Mouse (Mus musculus): Measurements from ENCODE around the gene Cyp26b1.
"Not testable (repeated sequence)": the region's sequence is repeated elsewhere in the genome, so short reads cannot be mapped to it uniquely, and the experiment has no call there.

Gene Cyp26b1

DNA sequence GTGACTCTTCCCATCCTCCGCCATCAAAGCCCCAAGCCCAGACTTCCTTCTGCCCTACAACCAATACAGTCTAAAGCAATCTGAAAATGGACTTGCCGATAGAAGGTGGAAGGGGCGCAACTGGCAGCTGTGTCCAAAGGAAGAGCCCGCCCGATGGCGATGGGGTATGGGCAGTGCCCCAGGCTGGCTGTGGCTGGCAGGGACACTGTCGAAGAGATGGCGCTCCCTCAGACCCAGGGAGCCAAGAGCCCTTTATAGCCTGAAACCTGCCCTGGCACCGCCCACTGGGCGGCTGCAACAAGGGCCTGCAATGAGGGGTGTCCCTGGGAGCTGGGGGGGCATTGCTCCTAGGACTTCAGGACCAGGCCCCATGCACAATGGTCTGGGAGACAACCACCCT, at the start of gene Cyp26b1:
Gene Cyp26b1, minus strand, starts transcription at position 216 of the 400 bp plus-strand sequence.
- no peak for DNase-seq

DNA sequence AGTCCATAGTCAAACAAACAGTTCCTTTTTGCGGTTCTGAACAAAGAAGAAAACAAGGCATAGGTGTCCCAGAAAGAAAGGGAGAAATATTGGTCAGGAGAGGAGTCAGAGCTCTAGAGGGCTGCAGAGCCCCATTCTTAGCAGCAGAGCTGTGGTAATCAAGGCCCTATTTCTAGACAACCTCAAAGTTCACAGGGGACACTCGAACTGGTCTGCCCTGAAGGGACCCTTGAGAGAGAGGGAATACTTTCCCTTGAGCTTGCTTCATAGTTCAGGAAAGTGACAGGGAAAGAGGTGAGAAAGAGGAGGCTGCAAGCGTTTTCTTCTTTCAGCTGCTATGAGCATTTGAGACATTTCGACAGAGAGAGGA, 47.3 kb upstream of the Cyp26b1 start:
- DNase-seq: no peak

DNA sequence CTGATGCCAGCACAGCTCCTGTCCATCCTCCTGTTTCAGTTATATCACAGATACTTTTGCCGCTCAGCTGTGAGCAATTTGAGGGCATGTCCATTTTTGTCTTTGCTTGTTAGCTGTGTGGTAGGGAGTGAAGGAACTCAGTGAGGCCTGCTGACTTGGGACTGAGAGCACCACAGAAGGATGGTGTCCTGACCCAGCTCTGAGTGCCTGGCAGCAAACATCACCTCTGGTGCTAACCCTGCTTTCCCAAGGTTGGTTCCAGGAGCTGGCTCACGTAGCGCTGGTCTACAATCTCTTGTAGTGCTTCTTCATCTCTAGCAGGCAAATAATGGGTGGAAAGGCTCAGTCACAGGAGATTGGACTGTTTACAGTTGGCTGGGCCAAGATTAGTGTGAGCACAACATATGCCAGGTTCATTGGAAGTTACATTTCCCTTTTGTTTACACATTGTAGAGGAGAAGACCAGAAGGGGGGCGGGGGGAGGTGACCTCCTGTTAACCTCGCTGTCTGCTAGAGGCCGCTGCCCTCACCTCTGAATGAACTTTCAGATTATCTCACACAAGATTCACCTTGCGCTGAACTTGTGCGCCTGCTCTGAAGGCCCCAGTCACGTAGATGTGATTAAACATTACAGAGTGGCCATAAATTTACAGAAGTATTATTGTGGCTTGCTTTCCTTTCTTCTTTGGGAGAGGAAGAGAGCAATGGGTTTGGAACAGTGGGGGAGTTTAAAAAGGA, 46.8 kb upstream of the Cyp26b1 start:
- DNase-seq: no peak

DNA sequence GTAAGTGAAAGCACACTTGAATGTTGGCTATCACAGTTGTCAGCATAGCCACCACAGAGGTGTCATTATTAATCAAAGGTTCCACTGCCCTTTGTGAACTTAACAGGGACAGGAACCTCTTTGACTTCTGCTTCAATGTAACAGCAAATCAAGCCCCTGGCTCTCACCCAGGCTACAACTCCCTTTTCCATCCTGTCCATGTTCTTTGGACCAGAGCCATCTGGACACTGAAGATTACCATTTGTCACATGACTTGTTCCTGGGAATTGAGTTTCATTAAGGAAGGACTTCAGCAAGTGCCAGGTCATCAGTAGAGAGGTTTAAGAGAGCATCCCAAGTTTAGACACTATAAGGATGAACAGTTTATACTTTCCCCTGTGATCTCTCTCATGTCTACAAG, 44.5 kb upstream of the Cyp26b1 start:
- no peak for DNase-seq

DNA sequence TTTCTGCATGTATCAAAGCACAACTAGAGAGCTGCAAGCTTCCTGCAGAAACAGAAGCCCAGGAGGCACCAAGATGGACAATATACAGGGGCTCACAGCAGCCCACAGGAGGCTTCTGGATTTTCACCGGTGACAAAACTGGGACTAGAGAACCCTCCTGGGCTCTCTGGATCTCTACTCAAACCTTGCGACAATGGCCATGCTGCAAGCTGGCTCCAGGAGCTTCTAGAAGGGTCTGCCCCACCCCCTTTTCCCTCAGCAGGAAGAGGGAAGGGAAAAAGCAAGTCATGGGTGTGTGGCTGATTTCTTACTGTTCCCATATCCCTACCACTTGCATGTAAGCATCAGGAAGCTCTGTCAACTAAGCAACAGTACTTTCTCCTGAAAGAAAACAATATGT, 37.9 kb upstream of the Cyp26b1 start:
- DNase-seq: no peak

DNA sequence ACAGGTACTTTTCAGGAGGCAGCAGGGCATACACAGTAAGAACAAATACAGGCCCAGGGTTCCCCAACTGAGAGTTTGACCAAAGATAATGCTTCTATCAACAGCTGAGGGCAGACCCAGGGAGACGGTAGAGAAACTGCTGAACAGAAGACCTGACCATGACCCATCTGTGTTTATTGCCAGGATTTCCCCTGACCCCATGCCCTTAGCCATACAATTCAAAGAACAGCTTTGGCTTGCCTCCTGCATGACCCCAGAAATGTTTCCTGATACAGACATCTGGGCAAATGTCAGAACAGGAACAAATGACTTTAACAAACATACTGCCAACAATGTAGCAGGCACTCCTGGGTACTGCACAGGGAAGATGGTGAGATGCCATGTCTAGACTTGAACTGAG, 36.6 kb upstream of the Cyp26b1 start:
- no peak for DNase-seq

DNA sequence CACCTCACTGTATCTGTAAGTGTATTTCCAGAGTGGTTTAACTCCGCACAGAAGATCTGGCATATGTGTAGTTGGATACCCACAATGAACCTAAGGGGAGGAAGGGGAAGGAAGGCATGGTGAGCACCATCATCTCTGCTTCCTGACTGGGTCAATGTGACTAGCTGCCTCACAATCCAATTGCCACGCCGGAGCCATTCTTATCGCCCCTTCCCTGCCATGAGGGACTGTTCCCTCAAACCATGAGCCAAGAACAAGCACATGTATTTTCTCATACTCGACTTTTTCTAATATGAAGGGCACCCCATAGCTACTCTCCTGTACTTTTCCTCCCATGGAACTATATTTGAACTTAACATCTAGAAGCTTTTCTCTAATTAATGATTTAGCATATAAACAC, 35.1 kb upstream of the Cyp26b1 start:
- no peak for DNase-seq

DNA sequence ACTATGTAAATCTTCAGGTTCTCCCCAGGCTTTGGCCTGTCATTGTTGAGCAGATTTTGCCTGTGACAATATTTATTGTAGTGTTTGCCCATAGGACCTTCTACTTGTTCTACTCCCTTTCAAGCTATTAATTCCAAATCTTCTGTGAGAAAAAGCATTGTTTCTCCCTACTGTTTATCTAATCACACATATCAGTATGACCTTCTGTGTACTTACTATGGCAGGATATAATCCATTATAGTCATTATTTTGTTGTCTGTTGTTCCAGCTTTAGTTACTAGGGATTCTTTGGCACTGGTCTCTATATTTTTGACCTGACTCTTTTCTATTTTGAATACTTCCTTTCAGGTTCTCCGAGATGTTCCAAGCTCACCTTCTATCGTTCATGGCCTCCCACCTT, 32.7 kb upstream of the Cyp26b1 start:
- no peak for DNase-seq

DNA sequence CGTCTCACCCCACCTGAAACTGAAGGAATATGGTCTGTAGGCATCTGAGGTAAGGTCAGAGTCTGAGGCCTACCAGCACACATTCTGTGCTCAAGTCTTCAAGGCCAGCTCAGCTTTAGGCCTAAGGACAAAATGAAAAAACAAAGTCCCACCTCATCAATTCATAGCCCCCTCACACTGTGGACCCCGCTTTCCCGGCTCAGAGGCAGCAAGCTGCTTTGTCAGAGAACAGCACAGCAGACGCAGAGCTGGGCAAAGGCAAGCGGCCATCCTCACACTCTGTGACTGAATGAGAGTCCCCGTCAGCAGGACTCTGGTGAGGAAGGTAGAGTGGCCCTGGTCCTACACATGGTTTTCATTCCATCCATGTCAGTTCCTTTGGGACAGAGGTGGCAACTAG, 25.5 kb upstream of the Cyp26b1 start:
- DNase-seq: no peak

DNA sequence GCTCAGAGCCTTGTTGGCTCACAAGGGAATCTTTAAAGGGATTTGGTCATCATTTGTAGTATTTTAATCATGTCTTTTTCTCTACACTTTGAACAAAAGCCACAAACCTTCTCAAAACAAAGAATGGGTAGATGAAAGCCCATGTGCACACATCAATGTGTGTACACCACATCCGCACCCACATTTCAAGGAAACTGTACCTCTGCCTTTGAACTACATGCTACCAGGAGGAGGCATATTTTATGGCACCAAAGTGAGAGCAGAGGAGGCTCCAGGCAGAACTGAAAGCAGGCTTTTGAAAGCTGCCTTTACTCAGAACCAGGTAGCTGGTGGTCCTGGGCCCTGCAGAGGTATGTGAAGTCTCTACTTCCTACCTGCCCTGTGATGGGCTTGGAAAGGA, 23.3 kb upstream of the Cyp26b1 start:
- no peak for DNase-seq

DNA sequence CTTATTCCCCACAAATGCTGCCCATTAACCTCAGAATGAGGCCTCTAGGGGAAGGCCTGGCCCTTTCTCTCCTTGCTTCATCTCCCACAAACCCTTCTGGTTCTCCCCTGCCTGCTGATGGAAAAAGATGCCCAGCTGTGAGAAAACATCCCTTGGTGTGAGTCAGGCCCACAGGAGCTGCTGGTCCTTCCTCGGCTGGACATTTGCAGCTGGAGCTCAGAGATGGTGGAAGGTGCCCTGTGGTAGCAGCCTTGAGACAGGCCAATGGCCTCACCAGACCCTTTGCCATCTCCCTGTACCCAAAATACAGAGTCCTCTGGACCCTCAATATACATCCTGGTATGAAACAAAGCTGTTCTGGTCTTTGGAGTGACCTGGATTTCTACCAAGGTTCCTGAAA, 22.9 kb upstream of the Cyp26b1 start:
- no peak for DNase-seq

DNA sequence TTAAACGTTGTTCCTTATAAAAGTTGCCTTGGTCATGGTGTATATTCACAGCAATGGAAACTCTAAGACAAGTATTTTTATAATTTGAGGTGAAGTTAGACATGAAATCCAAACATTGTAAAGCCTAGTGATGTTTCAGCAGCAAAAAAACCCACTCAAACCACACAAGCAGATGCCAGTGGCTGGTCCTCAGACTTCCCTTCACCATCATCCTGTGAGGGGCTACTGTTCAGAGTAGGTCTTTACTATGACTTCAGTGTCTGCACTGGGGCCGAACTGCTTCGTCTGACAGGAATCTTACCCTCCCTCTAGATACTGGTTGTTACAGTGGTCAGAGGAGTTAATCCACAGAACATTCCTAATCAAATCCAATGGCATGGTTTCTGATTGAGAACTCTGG, 19.9 kb upstream of the Cyp26b1 start:
- no peak for DNase-seq

DNA sequence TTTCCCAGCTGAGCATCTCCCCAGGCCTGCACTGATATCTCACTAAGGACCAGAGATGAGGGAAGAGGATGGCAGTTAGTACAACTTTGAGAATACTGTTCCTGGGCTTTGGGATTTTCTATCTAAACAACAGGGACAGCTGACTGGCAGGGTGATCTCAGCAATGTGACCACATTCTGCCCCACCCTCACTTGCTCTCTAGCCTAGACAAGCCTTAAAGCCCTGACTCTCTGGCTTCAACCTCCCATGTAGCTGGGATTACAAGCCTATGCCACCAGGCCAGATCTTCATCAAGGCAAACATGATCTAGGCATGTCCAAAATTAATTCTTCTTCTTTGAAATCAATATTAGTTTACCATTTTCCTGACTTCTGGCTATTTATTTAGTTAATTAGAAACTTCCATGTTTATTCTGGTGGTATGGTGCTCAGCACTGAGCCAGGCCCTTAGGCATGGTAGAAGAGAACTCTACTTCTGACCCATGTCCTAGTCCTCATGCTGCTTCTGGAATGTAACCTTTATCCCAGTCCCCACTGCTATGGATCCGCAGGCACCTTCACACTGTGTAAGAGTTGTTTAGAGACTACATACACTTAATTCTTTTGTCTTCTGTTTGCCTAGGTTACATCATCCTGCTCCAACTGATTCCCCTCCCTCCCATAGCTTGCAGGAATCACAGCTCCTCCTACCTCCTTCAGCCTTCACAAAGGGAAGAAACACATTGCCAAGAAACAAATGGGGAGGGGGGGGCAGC, 7.6 kb upstream of the Cyp26b1 start:
- no peak for DNase-seq

DNA sequence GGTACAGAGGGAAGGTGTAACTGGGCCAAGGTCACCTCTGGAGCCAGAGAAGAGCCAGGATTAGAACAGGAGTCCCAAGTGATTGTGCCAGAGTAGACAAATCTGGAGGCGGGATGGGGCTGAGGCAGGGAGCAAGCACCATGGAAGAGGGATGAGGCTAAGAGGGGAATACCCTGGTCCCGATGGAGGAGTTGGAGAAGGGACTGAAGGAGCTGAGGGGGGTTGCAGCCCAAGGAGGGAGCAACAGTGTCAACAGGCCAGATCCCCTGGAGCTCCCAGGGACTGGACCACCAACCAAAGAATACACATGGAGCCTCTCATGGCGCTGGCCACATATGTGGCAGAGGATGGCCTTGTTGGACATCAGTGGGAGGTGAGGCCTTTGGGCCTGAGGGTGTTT, 5.6 kb upstream of the Cyp26b1 start:
- DNase-seq: not testable (repeated sequence)

DNA sequence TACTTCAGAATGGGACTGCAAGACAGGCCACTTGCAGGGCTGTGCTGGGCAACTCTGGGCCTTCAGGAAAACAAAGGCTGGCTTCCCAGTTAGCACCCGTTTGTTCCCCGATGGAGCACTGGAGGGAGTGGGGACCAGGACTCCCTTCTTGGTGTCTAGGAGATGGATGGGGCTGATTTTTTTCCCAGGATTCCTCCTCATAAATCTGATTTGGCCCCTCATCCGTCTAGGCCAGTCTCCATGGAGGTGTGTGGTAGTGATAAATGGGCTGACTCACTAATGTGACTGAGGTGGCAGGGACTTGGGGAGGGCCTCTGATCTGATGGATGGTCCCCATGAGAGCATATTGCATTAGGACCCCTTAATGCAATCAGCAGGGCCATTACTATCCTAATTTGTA, 5.0 kb upstream of the Cyp26b1 start:
- DNase-seq: no peak

DNA sequence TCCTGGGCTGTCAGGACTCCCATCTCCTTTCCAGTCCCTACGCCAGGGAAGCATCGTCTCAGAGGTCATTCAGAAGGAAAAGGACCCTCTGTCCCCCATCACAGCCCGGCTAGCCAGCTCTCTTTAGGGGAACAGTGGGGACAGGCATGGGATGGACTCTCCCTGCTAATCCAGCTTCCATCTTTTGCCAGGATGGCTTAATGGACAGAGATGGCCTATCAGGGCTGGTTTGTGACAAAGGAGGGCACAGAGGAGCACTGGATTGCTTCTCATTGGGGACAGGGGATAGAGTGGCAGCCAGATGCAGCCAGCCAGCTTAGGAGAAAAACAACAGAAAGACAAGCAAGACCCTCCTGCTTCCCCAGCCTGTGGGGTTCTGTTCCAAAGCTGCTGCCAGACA, 918 bp upstream of the Cyp26b1 start:
- DNase-seq: no peak

DNA sequence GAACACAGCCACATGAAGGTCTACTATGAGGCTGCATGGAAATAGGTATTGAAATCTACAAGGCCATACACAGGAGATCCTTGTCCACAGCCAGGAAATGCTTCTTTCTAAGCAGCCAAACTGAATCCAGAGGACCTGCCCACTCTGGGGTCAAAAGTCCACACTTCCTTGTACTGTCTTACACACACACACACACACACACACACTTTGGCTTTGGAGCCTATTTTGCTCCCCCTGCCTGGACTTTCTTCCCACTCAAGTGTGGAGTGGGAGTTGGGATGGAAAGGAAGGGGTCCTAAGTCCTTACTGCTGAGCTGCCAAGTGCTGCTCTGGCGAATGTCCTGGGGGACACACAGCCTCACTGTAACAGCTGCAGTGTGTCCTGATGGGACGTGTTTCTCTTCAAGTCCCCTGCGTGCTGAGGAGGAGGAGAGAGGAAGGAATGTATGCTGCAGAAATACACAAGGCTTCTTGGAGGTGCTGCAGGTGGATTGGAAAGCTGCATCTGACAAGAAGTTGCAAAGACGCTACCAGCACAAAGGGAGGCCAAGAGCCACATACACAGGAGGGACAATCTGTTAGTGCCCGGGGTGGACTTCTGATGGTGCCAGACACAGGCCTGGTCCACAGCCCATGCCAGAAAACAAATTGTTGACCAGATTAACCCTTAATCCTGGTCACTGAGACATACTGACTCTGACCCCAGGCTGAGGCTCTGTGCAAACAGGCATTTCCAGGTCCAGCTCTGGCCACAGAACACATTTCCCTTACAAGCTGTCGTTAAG, 2.6 kb downstream of the Cyp26b1 start:
- DNase-seq: no peak

DNA sequence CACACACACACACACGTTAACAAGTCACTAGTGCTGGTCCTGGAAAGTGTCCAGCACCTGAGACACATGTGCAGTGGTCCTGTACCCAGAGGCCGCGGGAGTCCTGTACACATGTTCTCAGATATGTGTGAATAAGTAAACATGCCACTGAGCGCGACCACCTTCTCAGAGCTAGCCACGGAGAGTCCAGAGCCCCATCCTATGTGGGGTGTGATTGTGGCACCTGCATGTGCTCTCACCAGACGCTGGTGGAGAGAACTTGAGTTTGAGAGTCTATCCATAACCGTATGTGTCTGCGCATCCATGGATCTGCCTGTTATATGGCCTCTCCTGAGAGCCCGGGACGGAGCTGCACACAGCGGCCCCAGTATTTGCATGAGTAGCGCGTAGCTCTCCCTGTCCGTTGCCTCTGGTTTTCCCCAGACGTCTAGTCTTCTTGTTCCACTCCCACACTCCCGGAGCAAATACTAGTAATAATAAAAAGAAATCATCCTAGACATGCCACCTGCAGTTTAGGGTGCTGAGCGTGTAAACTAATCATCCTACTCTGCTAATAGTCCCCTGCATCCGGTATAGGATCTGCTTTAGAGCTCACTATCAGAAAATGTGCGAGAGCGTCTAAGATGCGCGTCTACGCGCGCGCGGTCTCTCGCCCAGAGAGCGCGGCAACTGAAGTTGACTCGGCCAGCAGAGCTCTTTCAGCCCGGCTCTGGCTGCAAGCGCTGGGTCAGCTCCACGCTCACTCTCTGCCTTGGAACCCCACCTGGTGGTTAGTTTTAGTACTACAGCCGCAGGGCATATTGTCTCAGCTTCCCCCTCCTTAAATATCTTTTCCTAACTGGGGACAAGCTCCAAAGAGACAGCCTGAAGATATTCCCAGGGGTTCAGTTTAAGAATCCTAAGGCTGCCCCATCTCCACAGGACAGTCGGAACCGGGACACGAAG, 3.7 kb downstream of the Cyp26b1 start:
- peak; percentile 82 for DNase-seq

DNA sequence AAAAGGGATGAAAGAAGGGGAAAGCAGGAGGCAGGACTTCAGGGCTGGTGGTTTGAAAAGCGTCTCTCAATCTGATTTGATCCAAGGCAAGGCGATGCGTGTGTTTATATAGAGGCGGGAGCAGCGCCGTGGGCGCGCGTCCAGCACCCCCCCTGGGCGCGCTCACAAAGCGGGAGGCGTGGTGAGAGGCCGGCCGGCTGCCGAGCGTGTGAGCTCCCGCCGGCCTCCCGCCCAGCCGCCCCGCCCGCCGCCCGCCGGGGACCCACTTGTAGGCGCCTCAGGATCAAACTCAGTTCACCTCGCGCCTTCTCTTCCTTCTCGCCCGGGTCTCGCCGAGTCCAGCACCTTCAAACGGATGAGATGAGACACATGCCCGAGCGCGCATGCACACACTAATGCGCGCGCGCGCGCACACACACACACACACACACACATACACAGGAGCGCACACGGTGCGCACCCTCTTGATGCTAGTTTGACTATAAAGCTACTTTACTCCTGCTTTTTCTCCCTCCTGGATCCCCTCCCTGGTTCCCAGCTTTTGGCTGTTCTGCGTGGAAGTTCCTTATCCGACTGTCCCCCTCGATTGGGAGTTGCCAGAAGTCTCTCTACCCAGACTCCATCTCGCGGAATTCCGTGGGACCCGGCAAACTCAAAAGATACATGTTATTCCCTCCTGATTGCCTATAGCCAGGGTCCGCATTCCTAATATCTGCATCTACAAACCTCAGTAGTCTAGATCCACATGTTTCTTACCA, 4.6 kb downstream of the Cyp26b1 start:
- peak; percentile 26 for DNase-seq

DNA sequence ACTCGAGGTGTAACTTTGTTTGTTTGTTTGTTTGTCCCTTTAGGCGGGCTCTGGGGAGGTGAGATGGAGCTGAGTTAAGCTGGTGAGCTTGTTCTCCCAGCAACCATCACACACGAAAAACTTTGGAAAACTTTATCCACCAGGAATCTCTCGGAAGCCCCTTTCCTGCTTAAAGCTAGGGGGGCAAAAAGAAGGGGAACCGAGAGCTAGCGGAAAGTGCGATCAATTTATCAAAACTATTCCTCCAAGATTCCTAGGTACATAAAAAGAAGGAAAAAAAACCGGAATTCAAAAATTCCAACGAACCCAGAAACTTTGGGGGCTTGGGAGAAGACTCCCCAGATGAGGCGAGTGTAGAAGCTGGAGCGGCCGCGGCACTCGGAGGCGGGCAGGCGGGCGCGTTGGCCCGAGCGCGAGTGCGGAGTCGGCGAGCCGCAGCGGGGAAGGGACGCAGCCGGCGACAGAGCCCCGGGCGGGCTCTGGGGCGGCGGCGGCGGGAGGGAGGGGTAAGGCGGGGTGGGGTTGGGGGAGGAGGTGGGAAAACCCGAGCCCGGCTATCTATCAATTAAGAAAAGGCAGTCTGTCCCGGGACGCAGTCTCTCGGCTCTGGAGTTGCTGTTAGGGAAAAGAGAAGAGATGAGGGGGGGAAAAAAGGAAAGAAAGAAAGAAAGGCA, 5.3 kb downstream of the Cyp26b1 start:
- DNase-seq: no peak

DNA sequence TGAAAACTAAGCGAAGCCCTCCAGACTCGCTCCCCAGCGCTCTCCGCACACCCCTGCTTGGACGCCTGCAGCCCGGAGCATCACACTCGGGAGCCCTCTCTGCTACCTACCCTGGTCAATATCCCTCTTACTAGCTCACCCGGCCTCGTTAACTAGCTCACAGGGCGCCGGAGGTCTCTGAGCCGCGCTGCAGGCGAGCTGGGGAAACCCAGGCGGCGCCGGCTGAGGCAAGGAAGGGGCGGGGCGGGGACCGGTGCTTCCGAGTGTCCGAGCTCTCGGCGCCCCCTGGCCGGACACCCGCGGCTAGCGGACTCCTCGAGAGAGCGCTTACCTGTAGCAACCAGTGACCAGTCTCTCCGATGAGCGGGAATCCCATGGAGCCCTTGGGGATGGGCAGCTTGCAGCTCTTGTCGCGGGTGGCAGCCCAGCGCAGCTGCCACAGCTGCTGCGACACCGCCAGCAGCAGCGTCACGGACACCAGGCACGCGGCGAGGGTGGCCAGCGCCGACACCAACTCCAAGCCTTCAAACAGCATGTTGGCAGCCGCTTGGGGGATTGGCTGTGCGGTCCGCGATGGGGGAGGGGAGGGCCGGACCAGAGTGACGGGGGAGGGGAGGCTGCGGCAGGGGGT, 6.1 kb downstream of the Cyp26b1 start:
- DNase-seq: peak; percentile 21

Measured in right cerebral cortex, postnatal 25 days (tissue).